Mouse (Mus musculus): Measurements from ENCODE around the gene Wbp1l.

- no peak for TF ChIP-seq POLR2A (IDR thresholded peaks at IDR 0.05; ENCODE audit: control insufficient read depth, low read depth, low read length)
- no peak for TF ChIP-seq CTCF (IDR thresholded peaks at IDR 0.05; ENCODE audit: control insufficient read depth, insufficient read depth, insufficient replicate concordance, low read depth, low read length)
Observed at GRCm38 (mm10) chr19:46553541-46553955, 45.3 kb upstream of the Wbp1l start.
